Mouse (Mus musculus) layer of hippocampus, adult 18-20 months (tissue): Measurements from ENCODE around the gene Trap1. TPM values are rescaled to one million over a fixed set of nuclear protein-coding genes. Genes with fewer than 3 reads are reported as not detected.
A peak's percentile ranks its signal among the peaks of the same experiment; 100 is the strongest.
"Not testable (repeated sequence)": the region's sequence is repeated elsewhere in the genome, so short reads cannot be mapped to it uniquely, and the experiment has no call there.

Experiments
- DNase-seq, 2 experiments: peaks; one replicate each; pipeline ENCODE4 v3.0.0; 2022; ENCODE audit warnings: low spot score in 2 of 2
- total RNA-seq, 2 experiments: library from RNA; stranded (reverse); gene quantifications; 2 replicates each; pipeline ENCODE4 v1.2.3; 2021

Gene Trap1
- total RNA-seq, 2 experiments from 2014 or later, result 67.5 to 74.0 TPM

DNA sequence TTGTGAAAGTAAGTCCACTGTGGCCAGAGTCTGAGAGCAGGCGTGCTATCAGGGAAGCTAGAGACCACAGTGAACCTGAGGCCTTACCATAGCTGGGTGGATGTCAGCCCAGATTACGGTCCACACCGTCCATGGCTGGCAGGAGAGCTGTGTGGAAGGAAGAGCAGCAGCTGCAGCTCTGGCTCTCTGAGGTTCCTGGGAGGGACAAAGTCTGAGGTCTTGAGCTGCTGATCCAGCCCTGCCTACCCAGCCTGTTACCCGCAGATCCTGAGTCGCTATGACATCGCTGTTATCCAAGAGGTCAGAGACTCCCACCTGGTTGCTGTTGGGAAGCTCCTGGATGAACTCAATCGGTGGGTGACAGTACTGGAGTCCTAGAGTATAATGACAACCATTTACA is 39.9 kb downstream of the Trap1 start:
- DNase-seq, result no peak

GRCm38 (mm10) chr16:4036807-4037206 is 40.8 kb downstream of the Trap1 start, which contains the start of gene Dnase1:
Gene Dnase1, plus strand, starts transcription at chr16:4036942.
- no peak for DNase-seq

GRCm38 (mm10) chr16:4035575-4035974 is 42.1 kb downstream of the Trap1 start:
- no peak for DNase-seq

- DNase-seq, result no peak
Observed at GRCm38 (mm10) chr16:4034476-4034875, 43.2 kb downstream of the Trap1 start.

DNA sequence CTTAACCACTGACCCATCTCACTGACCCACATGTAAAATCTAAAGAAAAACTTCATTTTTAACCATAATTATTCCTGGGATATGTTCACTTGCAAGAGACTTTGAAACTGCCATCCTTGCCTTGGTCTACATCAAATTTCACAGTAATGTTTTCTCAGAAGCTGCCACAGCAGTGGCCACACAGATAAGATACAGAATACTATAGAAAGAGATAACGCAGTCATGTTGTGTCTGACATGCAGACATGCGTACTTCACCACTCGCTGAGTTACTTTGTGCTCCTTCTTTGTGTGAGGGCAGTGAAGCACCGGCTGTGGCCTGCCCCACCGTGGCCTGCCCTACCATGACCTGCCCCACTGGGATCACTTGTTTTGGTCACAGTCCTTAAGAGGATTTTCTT is 43.7 kb downstream of the Trap1 start:
- DNase-seq, result no peak

- DNase-seq, result no peak
Observed at GRCm38 (mm10) chr16:4032341-4032748, 45.3 kb downstream of the Trap1 start.

GRCm38 (mm10) chr16:4031441-4032274 is 46.0 kb downstream of the Trap1 start:
- no peak for DNase-seq

GRCm38 (mm10) chr16:4030501-4030900 is 47.1 kb downstream of the Trap1 start:
- no peak for DNase-seq

DNA sequence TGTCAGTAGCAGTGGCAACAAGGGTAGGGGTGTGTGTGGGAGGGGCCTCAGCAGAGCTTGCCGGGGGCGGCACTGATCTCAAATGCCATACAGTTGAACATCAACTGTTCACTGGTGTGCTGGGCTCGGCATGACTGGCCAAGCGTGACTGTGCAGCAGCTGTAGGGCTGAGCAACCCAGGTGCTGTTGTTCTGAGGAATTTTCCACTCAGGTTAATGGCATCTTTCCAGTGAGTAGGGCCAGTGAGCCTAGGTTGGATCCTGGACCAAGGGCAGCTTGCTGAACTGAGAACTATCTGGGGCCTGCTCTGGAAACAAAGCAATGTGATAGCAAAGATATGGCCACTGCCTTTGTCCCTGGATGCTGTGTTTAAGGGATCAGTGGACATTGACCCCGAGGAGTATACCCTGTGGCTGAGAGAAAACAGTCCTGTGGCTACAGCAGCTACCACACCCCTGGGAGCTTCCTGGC is 48.2 kb downstream of the Trap1 start:
- no peak for DNase-seq

- DNase-seq, result no peak
Observed at GRCm38 (mm10) chr16:4027211-4027610, 50.4 kb downstream of the Trap1 start.

DNA sequence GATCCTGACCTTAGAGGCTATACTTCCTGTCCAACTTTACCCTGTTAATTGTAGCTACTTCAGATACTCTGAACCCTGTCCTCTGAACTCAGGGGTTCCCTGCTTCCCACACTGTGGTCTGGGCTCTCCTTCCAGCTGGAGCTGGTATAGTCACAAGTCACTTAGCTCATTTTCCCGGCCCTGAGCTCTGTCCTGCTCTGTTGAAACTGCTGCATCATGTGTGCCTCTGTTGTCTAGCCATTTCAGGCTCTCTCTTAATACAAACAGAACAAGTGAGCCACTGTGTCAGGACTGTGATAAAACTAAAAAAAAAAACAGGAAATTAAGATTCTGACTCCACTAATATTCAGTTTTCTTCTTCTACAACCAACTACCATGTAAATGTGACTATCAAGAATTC is 51.0 kb downstream of the Trap1 start:
- no peak for DNase-seq

DNA sequence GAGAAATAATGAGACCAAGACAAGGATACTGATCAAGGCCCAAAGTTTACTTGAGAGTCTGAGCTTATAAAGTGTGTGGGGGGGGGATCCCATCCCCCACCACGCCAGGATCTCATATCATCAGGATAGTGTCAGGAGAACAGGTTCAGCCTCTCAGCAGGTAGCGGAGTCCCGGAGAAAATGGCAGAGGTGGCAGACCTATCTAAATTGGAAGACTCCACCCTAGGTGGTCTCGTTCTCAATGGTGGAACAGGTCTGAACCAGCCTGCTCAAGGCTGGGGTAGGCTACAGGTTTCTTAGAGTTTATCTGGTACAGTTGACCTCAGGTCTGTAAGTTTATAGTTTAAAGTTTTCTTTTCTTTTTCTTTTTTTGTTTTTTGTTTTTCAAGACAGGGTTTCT is 54.9 kb downstream of the Trap1 start:
- DNase-seq, result no peak

DNA sequence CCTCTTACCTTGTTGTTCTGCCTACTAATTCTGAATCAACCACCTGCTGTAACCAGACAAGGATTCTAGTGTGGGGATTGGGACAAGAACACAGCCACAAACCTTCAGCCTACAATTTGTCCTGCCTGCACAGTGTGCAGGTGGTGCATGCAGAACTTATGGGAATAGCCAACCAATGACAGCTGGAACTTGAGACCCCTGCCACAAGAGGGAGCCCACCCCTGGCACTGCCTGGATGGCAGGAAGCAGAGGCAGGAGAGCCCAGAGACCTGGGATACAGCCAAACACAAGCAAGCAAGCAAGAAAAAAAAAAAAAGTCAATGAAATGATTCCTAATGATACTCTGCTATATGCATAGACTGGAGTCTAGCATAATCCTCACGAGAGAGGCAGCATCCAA is 56.4 kb downstream of the Trap1 start:
- DNase-seq, result no peak

DNA sequence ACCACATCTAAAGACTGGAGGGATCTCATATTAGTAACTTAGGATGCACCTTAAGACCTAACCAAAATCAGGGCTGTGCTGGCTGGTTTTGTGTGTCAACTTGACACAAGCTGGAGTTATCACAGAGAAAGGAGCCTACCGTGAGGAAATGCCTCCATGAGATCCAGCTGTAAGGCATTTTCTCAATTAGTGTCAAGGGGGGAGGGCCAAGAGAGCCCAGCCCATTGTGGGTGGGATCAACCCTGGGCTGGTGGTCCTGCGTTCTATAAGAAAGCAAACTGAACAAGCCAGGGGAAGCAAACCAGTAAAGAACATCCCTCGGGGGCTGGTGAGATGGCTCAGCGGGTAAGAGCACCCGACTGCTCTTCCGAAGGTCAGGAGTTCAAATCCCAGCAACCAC is 60.2 kb downstream of the Trap1 start:
- DNase-seq, result not testable (repeated sequence)

GRCm38 (mm10) chr16:4016786-4017185 is 60.8 kb downstream of the Trap1 start:
- not testable (repeated sequence) for DNase-seq

GRCm38 (mm10) chr16:4014040-4014668 is 63.5 kb downstream of the Trap1 start:
- DNase-seq, result no peak

DNA sequence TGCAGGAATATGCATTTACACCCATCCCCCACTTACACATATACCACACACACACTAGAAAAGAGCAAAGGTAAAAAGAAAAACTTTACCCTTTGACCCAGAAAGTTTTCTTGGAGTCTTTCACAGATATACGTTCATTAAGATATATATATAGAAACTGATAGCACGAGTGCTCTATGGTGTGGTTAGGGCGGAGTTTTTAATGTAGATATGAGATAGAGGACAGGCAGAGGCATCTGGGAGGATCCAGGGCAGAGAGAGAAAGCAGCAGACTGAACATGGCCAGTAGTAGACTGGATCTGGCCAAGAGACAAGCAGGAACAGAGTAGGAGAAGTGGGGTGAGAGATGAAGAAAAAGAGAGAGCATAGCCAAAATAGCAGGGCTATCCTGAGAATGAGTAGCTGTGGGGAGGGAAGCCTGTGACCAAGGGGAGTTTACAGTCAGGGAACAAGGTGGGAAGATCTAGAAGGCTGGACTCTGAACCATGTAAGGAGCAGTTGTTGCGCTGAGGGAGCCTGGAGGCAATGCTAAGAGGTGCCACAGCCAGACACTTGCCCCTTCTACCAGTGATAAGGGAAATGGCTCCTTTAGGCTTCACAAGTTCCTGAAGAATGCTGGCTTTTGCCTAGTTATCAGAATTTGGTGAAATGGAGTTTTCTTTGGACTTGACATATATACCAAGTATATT is 64.6 kb downstream of the Trap1 start:
- no peak for DNase-seq

DNA sequence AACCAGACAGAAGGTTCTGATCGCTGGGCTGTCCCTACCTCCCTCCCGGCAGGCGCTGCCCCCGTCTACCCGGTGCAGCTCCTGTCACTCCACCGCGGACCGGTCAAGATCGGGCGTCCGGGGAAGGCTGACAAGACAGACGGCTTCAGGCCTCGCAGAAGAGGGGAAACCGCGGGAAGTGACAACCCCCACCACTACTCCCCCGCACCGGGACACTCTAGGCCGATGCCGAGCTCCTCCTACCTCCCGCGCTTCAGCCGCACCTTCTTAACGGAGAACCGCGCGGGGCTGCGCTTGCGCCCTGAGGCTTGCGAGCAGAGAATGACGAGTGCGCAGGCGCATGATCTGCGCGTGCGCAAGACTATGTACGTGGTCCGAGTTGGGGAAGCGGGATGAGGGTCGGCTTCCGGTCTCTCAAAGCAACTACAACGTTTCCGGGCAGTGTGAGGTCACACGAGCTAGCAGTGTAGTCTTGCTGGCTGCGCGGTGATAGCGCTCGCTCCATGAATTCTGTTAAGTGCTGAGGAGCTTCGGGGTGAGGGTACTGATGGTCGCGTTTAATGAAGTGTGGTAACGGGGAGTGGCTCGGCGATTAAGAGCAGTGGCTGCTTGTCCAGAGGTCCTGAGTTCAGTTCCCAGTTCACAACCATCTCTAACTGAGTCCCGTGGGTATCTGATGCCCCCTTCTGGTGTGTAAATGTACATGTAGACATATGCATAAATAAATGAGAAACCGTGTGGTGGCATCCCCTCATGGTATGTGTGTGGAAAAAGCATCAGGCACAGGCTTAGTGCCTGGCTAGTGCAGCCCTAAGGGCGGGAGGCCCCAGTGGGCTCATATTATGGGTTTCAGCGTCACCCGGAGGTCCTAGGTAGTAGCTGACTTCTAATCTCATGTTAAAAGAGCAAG is 73.9 kb downstream of the Trap1 start, which contains the start of gene Slx4:
Gene Slx4, minus strand, starts transcription at position 282 of the 910 bp plus-strand sequence.
- DNase-seq, result peak; percentile 95 to 98
